Mouse (Mus musculus) kidney, adult 8-10 months (tissue): ENCODE results near the gene Gemin8.
A peak's percentile ranks its signal among the peaks of the same experiment; 100 is the strongest.

Source experiments
- DNase-seq, 2 experiments: peaks; one replicate each; pipeline ENCODE4 v3.0.0; 2022

Gemin8 gene

GRCm38 (mm10) chrX:166230515-166231267 lies 60.4 kb downstream of the Gemin8 start:
- DNase-seq: no peak

- DNase-seq: no peak
These were observed 65.9 kb downstream of the Gemin8 start for GRCm38 (mm10) chrX:166236131-166236530.

- DNase-seq: peak; percentile 11 to 18
These were observed 68.7 kb downstream of the Gemin8 start, which contains the start of gene Gpm6b for GRCm38 (mm10) chrX:166238831-166239460. Gpm6b (plus strand) TSS chrX:166238911.

- DNase-seq: no peak
These were observed 69.3 kb downstream of the Gemin8 start for GRCm38 (mm10) chrX:166239520-166239919.
